Mouse (Mus musculus) erythroblast, embryonic 14.5 days (primary cell): ENCODE results near the gene Gm17606.

ENCODE experiments used
- GATA1 ChIP-seq: IDR thresholded peaks from 2 replicates; pipeline ENCODE4 v1.6.1; 2012; ENCODE audit warnings: low read length, inconsistent platforms, mixed read lengths
- TAL1 ChIP-seq: IDR thresholded peaks from 3 replicates; pipeline ENCODE4 v1.6.1; 2012; ENCODE audit warnings: low read length, inconsistent platforms, mixed read lengths

GRCm38 (mm10) chr14:54678657-54679304, 38.0 kb downstream of the Gm17606 start:
- TF ChIP-seq TAL1, result no peak
- no peak for TF ChIP-seq GATA1
